Mouse (Mus musculus) MEL (cell line): ENCODE measurements at regions not wholly inside any gene's neighbourhood (a gene's known extent, or its start where the extent isn't known, plus 50 kb on each side); places are given as distances from the start of the nearest gene placed in this dataset.
A peak's percentile ranks its signal among the peaks of the same experiment; 100 is the strongest.

Source experiments
- DNase-seq: peaks from one replicate; pipeline ENCODE4 v3.0.0; 2011; ENCODE audit warnings: low read depth, low spot score
- H3K27ac ChIP-seq: 2 replicates; pipeline ENCODE4 v1.5.1; 2012; ENCODE audit warnings: low read depth, mild to moderate bottlenecking, control low read depth, low read length, moderate library complexity; ENCODE audit not compliant: control insufficient read depth
- H3K27me3 ChIP-seq, 2 experiments: fragments of 150-350 bp in 1 of 2; sonication (generic) in 1 of 2; 2 replicates each; pipeline ENCODE4 v1.6.1; 2012; ENCODE audit warnings: low read length in 2 of 2, mild to moderate bottlenecking in 2 of 2, improper control_type of control experiment in 1 of 2, moderate library complexity in 1 of 2; ENCODE audit not compliant: insufficient read depth in 2 of 2, control insufficient read depth in 1 of 2
- H3K36me3 ChIP-seq, 2 experiments: 2 replicates each; pipeline ENCODE4 v1.6.1; 2012 to 2014; ENCODE audit warnings: low read length in 2 of 2, improper control_type of control experiment in 1 of 2, inconsistent platforms in 1 of 2, mild to moderate bottlenecking in 1 of 2; ENCODE audit not compliant: insufficient read depth in 2 of 2, control insufficient read depth in 1 of 2
- H3K4me1 ChIP-seq, 2 experiments: fragments of 150-350 bp in 1 of 2; sonication (generic) in 1 of 2; 2 replicates each; pipeline ENCODE4 v1.6.1; 2012; ENCODE audit warnings: low read length in 2 of 2, improper control_type of control experiment in 1 of 2, mild to moderate bottlenecking in 1 of 2; ENCODE audit not compliant: insufficient read depth in 2 of 2, control insufficient read depth in 1 of 2
- H3K4me3 ChIP-seq, 2 experiments: fragments of 150-350 bp in 1 of 2; sonication (generic) in 1 of 2; 2 replicates each; pipeline ENCODE4 v1.5.1; 2012; ENCODE audit warnings: low read depth in 2 of 2, low read length in 2 of 2, mild to moderate bottlenecking in 2 of 2, moderate library complexity in 2 of 2, control low read depth in 1 of 2, improper control_type of control experiment in 1 of 2; ENCODE audit not compliant: control insufficient read depth in 1 of 2, insufficient read depth in 1 of 2
- H3K79me2 ChIP-seq: 2 replicates; pipeline ENCODE4 v1.6.1; 2012; ENCODE audit warnings: mild to moderate bottlenecking, low read length, moderate library complexity; ENCODE audit not compliant: control insufficient read depth, poor library complexity, insufficient read depth
- H3K9ac ChIP-seq: 2 replicates; pipeline ENCODE4 v1.6.1; 2012; ENCODE audit warnings: low read depth, mild to moderate bottlenecking, control low read depth, low read length, moderate library complexity; ENCODE audit not compliant: control insufficient read depth, poor library complexity, severe bottlenecking
- H3K9me3 ChIP-seq: fragments of 150-350 bp; sonication (generic); replicated peaks from 2 replicates; pipeline ENCODE4 v1.6.1; 2012; ENCODE audit warnings: mild to moderate bottlenecking, low read length, improper control_type of control experiment, moderate library complexity; ENCODE audit not compliant: insufficient read depth
- EP300 ChIP-seq, 2 experiments: IDR thresholded peaks; 2 replicates each; pipeline ENCODE4 v1.6.1; 2011; ENCODE audit warnings: improper control_type of control experiment in 2 of 2, low read length in 2 of 2, low read depth in 1 of 2, mild to moderate bottlenecking in 1 of 2
- MAFK ChIP-seq: IDR thresholded peaks from 2 replicates; pipeline ENCODE4 v1.6.1; 2011; ENCODE audit warnings: low read depth, mild to moderate bottlenecking, low read length, improper control_type of control experiment, borderline replicate concordance
- MAZ ChIP-seq: IDR thresholded peaks from 2 replicates; pipeline ENCODE4 v1.6.1; 2012; ENCODE audit warnings: low read depth, mild to moderate bottlenecking, inconsistent platforms, low read length, improper control_type of control experiment
- MXI1 ChIP-seq: IDR thresholded peaks from 2 replicates; pipeline ENCODE4 v1.6.1; 2011; ENCODE audit warnings: mild to moderate bottlenecking, low read depth, low read length, improper control_type of control experiment
- NELFE ChIP-seq: IDR thresholded peaks from 2 replicates; pipeline ENCODE4 v1.6.1; 2011; ENCODE audit warnings: low read depth, low read length, improper control_type of control experiment
- POLR2AphosphoS2 ChIP-seq: IDR thresholded peaks from 2 replicates; pipeline ENCODE4 v1.6.1; 2011; ENCODE audit warnings: low read length, improper control_type of control experiment
- RCOR1 ChIP-seq: IDR thresholded peaks from 2 replicates; pipeline ENCODE4 v1.6.1; 2012; ENCODE audit warnings: low read depth, mild to moderate bottlenecking, inconsistent platforms, low read length, improper control_type of control experiment
- SIN3A ChIP-seq: IDR thresholded peaks from 2 replicates; pipeline ENCODE4 v1.6.1; 2012; ENCODE audit warnings: low read length, improper control_type of control experiment, inconsistent platforms
- SMC3 ChIP-seq: IDR thresholded peaks from 2 replicates; pipeline ENCODE4 v1.6.1; 2011; ENCODE audit warnings: low read depth, low read length, improper control_type of control experiment
- TBP ChIP-seq: IDR thresholded peaks from 2 replicates; pipeline ENCODE4 v1.8.0; 2011; ENCODE audit warnings: low read depth, low read length, improper control_type of control experiment
- USF1 ChIP-seq: IDR thresholded peaks from 2 replicates; pipeline ENCODE4 v1.6.1; 2014; ENCODE audit warnings: low read depth, mild to moderate bottlenecking, inconsistent platforms, low read length, improper control_type of control experiment, moderate library complexity
- ZC3H11A ChIP-seq: IDR thresholded peaks from 2 replicates; pipeline ENCODE4 v1.6.1; 2012; ENCODE audit warnings: low read depth, mild to moderate bottlenecking, inconsistent platforms, low read length, improper control_type of control experiment
- ZNF384 ChIP-seq: IDR thresholded peaks from 2 replicates; pipeline ENCODE4 v1.6.1; 2012; ENCODE audit warnings: low read depth, mild to moderate bottlenecking, inconsistent platforms, low read length, improper control_type of control experiment

GRCm38 (mm10) chr15:25245631-25246030 lies 167.9 kb downstream of the Basp1 start (continued):
- TF ChIP-seq ZC3H11A, result no peak

- Histone ChIP-seq H3K9me3 (no peaks in the 10 kb centered on the region), H3K4me3 (no peak overlapping the region), H3K79me2 (no peaks in the 10 kb centered on the region), H3K27ac (no peak overlapping the region), H3K9ac (no peak overlapping the region), H3K4me1 (no peaks in the 10 kb centered on the region), H3K27me3 (no peaks in the 10 kb centered on the region), H3K36me3 (no peaks in the 10 kb centered on the region)
- TF ChIP-seq EP300 (IDR thresholded peaks at IDR 0.05; ENCODE audit: low read depth in 1 of 2, low read length in 2 of 2), result no peak
- TF ChIP-seq ZNF384, result 0 out of 2 replicates have a peak, but pooled peaks have one; percentile 10
- no peak for TF ChIP-seq SIN3A
- DNase-seq, result no peak
Measured at GRCm38 (mm10) chr15:25237665-25238664, 175.6 kb downstream of the Basp1 start.

GRCm38 (mm10) chr15:25236191-25236723 lies 177.3 kb downstream of the Basp1 start:
- no peak for DNase-seq
- TF ChIP-seq NELFE (no peak), MXI1 (no peak), TBP (no peak), POLR2AphosphoS2 (no peak), USF1 (no peak), SMC3 (no peak), MAZ (no peak), RCOR1 (no peak), MAFK (peak; percentile 52; the same call in 1 of the 2 replicates)
- TF ChIP-seq, all 39 proteins: peak for 1
- Histone ChIP-seq H3K27ac (no peak overlapping the region), H3K79me2 (no peaks in the 10 kb centered on the region), H3K36me3 (no peaks in the 10 kb centered on the region), H3K27me3 (no peaks in the 10 kb centered on the region), H3K9ac (no peak overlapping the region), H3K9me3 (no peaks in the 10 kb centered on the region), H3K4me1 (no peaks in the 10 kb centered on the region), H3K4me3 (no peak overlapping the region)
